Mouse (Mus musculus) testis, adult 2 months (tissue): Measurements from ENCODE around the gene Tead4. TPM values are rescaled to one million over a fixed set of nuclear protein-coding genes. Genes with fewer than 3 reads are reported as not detected.
A peak's percentile ranks its signal among the peaks of the same experiment; 100 is the strongest.
"Not testable (repeated sequence)": the region's sequence is repeated elsewhere in the genome, so short reads cannot be mapped to it uniquely, and the experiment has no call there.

Experiments used
- H3K27ac ChIP-seq: fragments of 200-500 bp; 2 replicates; pipeline ENCODE4 v1.5.1; 2012; ENCODE audit warnings: low read depth, low read length; ENCODE audit not compliant: control insufficient read depth, insufficient read depth
- H3K27me3 ChIP-seq: fragments of 200-500 bp; 2 replicates; pipeline ENCODE4 v1.6.1; 2012; ENCODE audit warnings: mild to moderate bottlenecking, low read length, moderate library complexity; ENCODE audit not compliant: control insufficient read depth, insufficient read depth
- H3K36me3 ChIP-seq: fragments of 200-500 bp; 2 replicates; pipeline ENCODE4 v1.6.1; 2012; ENCODE audit warnings: mild to moderate bottlenecking, low read length; ENCODE audit not compliant: control insufficient read depth, insufficient read depth
- H3K4me1 ChIP-seq: fragments of 200-500 bp; 2 replicates; pipeline ENCODE4 v1.6.1; 2012; ENCODE audit warnings: low read length; ENCODE audit not compliant: control insufficient read depth, insufficient read depth
- H3K4me3 ChIP-seq: fragments of 200-500 bp; 2 replicates; pipeline ENCODE4 v1.5.1; 2012; ENCODE audit warnings: low read depth, mild to moderate bottlenecking, low read length, moderate library complexity, mixed read lengths; ENCODE audit not compliant: control insufficient read depth
- CTCF ChIP-seq: fragments of 200-500 bp; IDR thresholded peaks from 2 replicates; pipeline ENCODE4 v1.5.1; 2012; ENCODE audit warnings: low read depth, mild to moderate bottlenecking, inconsistent platforms, low read length, moderate library complexity; ENCODE audit not compliant: control insufficient read depth, insufficient read depth, insufficient replicate concordance
- POLR2A ChIP-seq: fragments of 200-500 bp; IDR thresholded peaks from 2 replicates; pipeline ENCODE4 v1.6.1; 2012; ENCODE audit warnings: low read depth, mild to moderate bottlenecking, inconsistent platforms, low read length, moderate library complexity; ENCODE audit not compliant: control insufficient read depth
- polyA plus RNA-seq: library from polyadenylated mRNA; depleted of rRNA; stranded (reverse); fragments of >200 nt; gene quantifications from 2 replicates; pipeline ENCODE4 v1.2.3, GENCODE M21; 2012

Tead4 gene
- polyA plus RNA-seq, 1 experiment: 0.05 TPM

- Histone ChIP-seq H3K36me3 (no peaks in the 10 kb centered on the region), H3K4me1 (peaks cover 5% of the 10 kb centered on the region; the same call in 1 of the 2 replicates), H3K27ac (no peak overlapping the region), H3K4me3 (no peak overlapping the region), H3K27me3 (no peaks in the 10 kb centered on the region)
- TF ChIP-seq CTCF (no peak), POLR2A (no peak)
Observed at GRCm38 (mm10) chr6:128223159-128223558, 77.5 kb downstream of the Tead4 start.

DNA sequence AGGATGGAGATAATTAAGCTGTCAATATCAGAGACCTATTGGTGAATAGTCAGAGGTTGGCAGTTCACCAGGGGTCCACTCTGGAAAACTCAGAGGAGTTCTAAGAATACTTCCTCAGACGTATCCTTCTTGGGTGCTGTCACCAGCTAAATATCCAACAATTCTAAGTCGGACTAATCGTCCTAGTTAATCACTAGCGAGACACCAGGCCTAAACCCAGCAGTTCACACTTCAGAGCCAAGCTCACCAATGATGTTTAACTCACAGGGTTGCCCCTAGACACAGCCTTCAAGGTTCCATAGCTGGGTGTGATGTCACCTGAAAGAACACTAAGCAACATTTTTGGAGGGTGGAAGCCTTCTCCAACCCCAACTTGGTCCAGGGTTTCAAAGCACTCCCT lies 85.6 kb downstream of the Tead4 start:
- not testable (repeated sequence) for H3K4me1 ChIP-seq, H3K27me3 ChIP-seq, H3K36me3 ChIP-seq
- peak overlapping the region; percentile 13; the same call in 1 of the 2 replicates for H3K27ac ChIP-seq
- peak overlapping the region; percentile 69; the same call in 1 of the 2 replicates for H3K4me3 ChIP-seq

DNA sequence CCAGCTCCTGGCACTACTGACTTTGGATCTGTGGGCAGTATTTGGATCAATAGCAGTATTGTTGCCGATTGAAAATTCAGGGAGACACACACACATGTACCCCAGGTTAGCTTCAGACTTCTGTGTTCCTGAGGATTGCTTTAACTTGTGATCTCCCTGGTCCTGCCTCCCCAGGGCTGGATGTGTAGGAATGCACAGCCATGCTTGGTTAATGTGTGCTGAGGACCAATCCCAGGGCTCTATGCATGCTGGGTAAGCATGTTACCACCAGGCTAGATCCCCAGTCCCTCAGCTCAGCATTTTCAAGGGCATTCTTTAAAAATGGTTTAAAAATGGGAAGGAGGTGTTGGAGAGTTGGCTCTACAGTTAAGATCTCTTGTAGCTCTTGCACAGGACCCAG lies 91.4 kb downstream of the Tead4 start:
- H3K27me3 ChIP-seq, H3K4me1 ChIP-seq, H3K4me3 ChIP-seq, H3K36me3 ChIP-seq, H3K27ac ChIP-seq: not testable (repeated sequence)

- Histone ChIP-seq H3K4me3 (no peak overlapping the region), H3K27me3 (no peaks in the 10 kb centered on the region), H3K4me1 (no peaks in the 10 kb centered on the region), H3K27ac (no peak overlapping the region), H3K36me3 (no peaks in the 10 kb centered on the region)
- TF ChIP-seq POLR2A (no peak), CTCF (no peak)
Observed at GRCm38 (mm10) chr6:128208491-128209170, 92.0 kb downstream of the Tead4 start.

DNA sequence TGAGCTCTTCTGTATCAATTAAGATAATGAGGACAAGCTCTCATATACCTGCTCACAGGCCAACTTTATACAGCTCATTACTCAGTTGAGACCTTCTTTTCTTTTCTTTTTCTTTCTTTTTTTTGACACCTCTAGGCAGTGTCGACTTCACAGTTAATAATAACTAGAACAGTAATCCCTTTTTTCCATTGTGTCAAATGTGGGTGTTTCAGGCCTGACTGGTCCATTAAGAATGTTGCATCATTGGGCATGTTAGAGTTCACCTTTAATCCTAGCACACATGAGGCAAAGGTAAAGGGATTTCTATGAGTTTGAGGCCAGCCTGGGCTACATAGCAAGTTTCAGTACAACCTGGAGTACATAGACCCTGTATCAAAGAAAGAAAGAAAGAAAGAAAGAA lies 97.1 kb downstream of the Tead4 start:
- no peaks in the 10 kb centered on the region for H3K36me3 ChIP-seq
- peaks cover 4% of the 10 kb centered on the region for H3K4me1 ChIP-seq

DNA sequence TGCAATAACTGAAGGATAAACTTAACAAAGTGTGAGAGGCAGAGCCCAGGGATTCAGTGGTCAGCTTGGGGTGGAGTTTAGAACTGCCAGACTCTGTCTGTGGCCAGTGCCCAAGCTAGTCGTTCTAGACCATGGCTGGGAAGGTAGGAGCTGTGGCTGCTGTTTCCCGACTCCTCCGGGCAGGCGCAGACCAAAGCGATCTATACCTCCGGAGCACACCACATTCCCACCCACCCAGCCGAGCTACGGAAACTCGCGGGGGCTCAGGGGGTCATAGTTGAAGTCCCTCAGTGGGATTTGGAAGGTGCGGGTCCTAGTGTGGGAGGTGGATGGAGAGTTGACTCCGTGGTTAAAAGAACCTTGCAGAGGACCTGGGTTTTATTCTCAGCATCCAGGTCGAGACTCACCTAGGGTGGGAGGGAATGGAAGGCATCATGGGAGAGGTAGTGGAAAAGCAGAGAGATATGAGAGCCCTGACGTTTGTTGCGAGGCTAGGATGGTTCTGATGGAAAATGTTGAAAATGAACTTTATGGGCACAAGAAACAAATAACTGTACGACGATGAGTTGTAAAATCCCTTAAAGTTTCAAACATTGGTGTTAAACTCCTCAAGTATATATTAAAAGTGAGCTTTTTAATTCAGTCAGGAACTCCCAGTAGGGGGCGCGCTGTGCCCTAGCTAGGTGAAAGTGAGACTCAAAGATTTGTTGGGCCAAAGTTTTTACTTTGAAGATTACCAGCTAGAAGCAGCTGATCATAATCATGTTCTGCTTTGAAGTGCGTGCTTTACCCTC lies 99.6 kb downstream of the Tead4 start:
- H3K4me3 ChIP-seq: peak overlapping the region; percentile 98
- H3K4me1 ChIP-seq: peaks cover 4% of the 10 kb centered on the region
- no peaks in the 10 kb centered on the region for H3K27me3 ChIP-seq
- H3K36me3 ChIP-seq: no peaks in the 10 kb centered on the region; the same call in 1 of the 2 replicates
- H3K27ac ChIP-seq: peak overlapping the region; percentile 89
- TF ChIP-seq POLR2A: no peak
- TF ChIP-seq CTCF: no peak

More for the DNA sequence above, 97.1 kb downstream of the Tead4 start:
- no peak overlapping the region for H3K27ac ChIP-seq
- no peak for TF ChIP-seq CTCF
- no peak for TF ChIP-seq POLR2A
- no peak overlapping the region for H3K4me3 ChIP-seq
- no peaks in the 10 kb centered on the region for H3K27me3 ChIP-seq

GRCm38 (mm10) chr6:128200116-128200846 lies 100.3 kb downstream of the Tead4 start:
- Histone ChIP-seq H3K27me3 (no peaks in the 10 kb centered on the region), H3K36me3 (no peaks in the 10 kb centered on the region; the same call in 1 of the 2 replicates), H3K27ac (peak overlapping the region; percentile 98), H3K4me3 (peak overlapping the region; percentile 98), H3K4me1 (peaks cover 4% of the 10 kb centered on the region)
- TF ChIP-seq CTCF (no peak), POLR2A (peak; percentile 99)
